In genomic region chr6:83795492-83795900, GRCm38 (mm10) we compare ENCODE assay signal across 8 mouse cellular contexts. TPM values are rescaled to one million over a fixed set of nuclear protein-coding genes. Genes with fewer than 3 reads are reported as not detected.
DNase-seq lines count a peak whose midpoint lies in the region; ATAC-seq lines count a peak whose summit lies in the region.

No protein-coding gene starts in this region.

- peaks cover 15% of the 10 kb centered on the region for H3K4me1 ChIP-seq in hindbrain, embryonic 10.5 days (replicated peaks)
- H3K4me1 ChIP-seq in megakaryocyte, embryonic 14.5 days, result peaks cover 40% of the 10 kb centered on the region
- 0 out of 2 replicates have a peak, but pooled peaks cover 4% of the 10 kb centered on the region for H3K4me1 ChIP-seq in stomach, embryonic 16.5 days (ENCODE audit: control insufficient read depth, insufficient read depth, low read length)

- H3K27me3 ChIP-seq in hindbrain, embryonic 10.5 days (ENCODE audit: insufficient read depth, poor library complexity, severe bottlenecking), result peaks cover 3% of the 10 kb centered on the region; the same call in 1 of the 2 replicates
- H3K27me3 ChIP-seq in megakaryocyte, embryonic 14.5 days (replicated peaks), result no peaks in the 10 kb centered on the region
- no peaks in the 10 kb centered on the region for H3K27me3 ChIP-seq in stomach, embryonic 16.5 days (ENCODE audit: control insufficient read depth, insufficient read depth, low read length)

- intact Hi-C loops in left cerebral cortex, postnatal 25 days (cut with DNase I), result no loop called here

- peak overlapping the region; percentile 95 for H3K27ac ChIP-seq in hindbrain, embryonic 10.5 days
- peak overlapping the region; percentile 97 for H3K27ac ChIP-seq in stomach, embryonic 16.5 days (ENCODE audit: low read length)

- WGBS in hindbrain, embryonic 10.5 days, result 19% methylated on average over 13 of the region's 13 CpGs
- WGBS in stomach, embryonic 16.5 days, result 2% methylated on average over 13 of the region's 13 CpGs

- H3K36me3 ChIP-seq in hindbrain, embryonic 10.5 days, result peaks cover 13% of the 10 kb centered on the region; the same call in 1 of the 2 replicates
- peaks cover 28% of the 10 kb centered on the region for H3K36me3 ChIP-seq in megakaryocyte, embryonic 14.5 days (replicated peaks; ENCODE audit: low read length)
- H3K36me3 ChIP-seq in stomach, embryonic 16.5 days (ENCODE audit: control insufficient read depth, insufficient read depth, low read length), result no peaks in the 10 kb centered on the region

- peak overlapping the region; percentile 88 for H3K4me2 ChIP-seq in stomach, embryonic 16.5 days (ENCODE audit: low read depth, low read length)

- peak overlapping the region; percentile 88 for H3K9ac ChIP-seq in stomach, embryonic 16.5 days (ENCODE audit: low read length)

- ATAC-seq in stomach, embryonic 16.5 days (ENCODE audit: insufficient read depth, low FRiP score), result peak; percentile 7; the same call in 1 of the 2 replicates

- peak; percentile 44 for DNase-seq in retina, postnatal 1 day
- DNase-seq in retina, embryonic 14.5 days (ENCODE audit: low spot score), result no peak
- DNase-seq in c-Kit-positive CD71-positive TER-119-positive erythroid progenitor cells, embryonic 14.5 days (ENCODE audit: low spot score), result peak; percentile 24
- DNase-seq in hindbrain, embryonic 10.5 days (ENCODE audit: low spot score), result no peak
- DNase-seq in left cerebral cortex, postnatal 25 days (ENCODE audit: low spot score in 2 of 2), result peak; percentile 54 to 56
- DNase-seq in cerebellum, adult 9-10 months, result no peak

- H3K4me3 ChIP-seq in hindbrain, embryonic 10.5 days, result peak overlapping the region; percentile 82
- H3K4me3 ChIP-seq in megakaryocyte, embryonic 14.5 days (replicated peaks), result peak overlapping the region; percentile 98
- peak overlapping the region; percentile 80 for H3K4me3 ChIP-seq in stomach, embryonic 16.5 days (replicated peaks; ENCODE audit: low read length)

- H3K9me3 ChIP-seq in hindbrain, embryonic 10.5 days, result no peaks in the 10 kb centered on the region
- peaks cover 4% of the 10 kb centered on the region for H3K9me3 ChIP-seq in megakaryocyte, embryonic 14.5 days
- H3K9me3 ChIP-seq in stomach, embryonic 16.5 days (replicated peaks; ENCODE audit: control insufficient read depth, low read length), result no peaks in the 10 kb centered on the region

RNA-seq across cellular contexts. Expression of gene Nagk, which starts 0.7 kb away (rescaled TPM):
- 27.9 and 43.4 TPM in 2 replicates for polyA plus RNA-seq in hindbrain, embryonic 10.5 days (2016; fragmentation: Nextera tagmentation; extraction: Ambion mirVana)
- 10 to 100 TPM; 47.0 to 48.3 TPM for total RNA-seq in left cerebral cortex, postnatal 25 days (2021)
- polyA plus RNA-seq in megakaryocyte, embryonic 14.5 days (2012; ENCODE audit: insufficient read depth, low replicate concordance), result 8.1 TPM in 1 of 2 replicates, not detected in the other
- polyA plus RNA-seq in stomach, embryonic 16.5 days (2015; fragmentation: Nextera tagmentation; extraction: Ambion mirVana), result 75.6 and 77.9 TPM in 2 replicates

RNA-seq across cellular contexts. Expression of gene Tex261, which starts 19.9 kb away (rescaled TPM):
- 71.1 and 85.6 TPM in 2 replicates for polyA plus RNA-seq in hindbrain, embryonic 10.5 days (2016; fragmentation: Nextera tagmentation; extraction: Ambion mirVana)
- total RNA-seq in left cerebral cortex, postnatal 25 days (2021), result 10 to 100 TPM; 46.4 to 53.6 TPM
- polyA plus RNA-seq in megakaryocyte, embryonic 14.5 days (2012; ENCODE audit: insufficient read depth, low replicate concordance), result 14.8 and 27.4 TPM in 2 replicates
- polyA plus RNA-seq in stomach, embryonic 16.5 days (2015; fragmentation: Nextera tagmentation; extraction: Ambion mirVana), result 79.5 and 82.1 TPM in 2 replicates

RNA-seq across cellular contexts. Expression of gene Ankrd53, which starts 33.1 kb away (rescaled TPM):
- 0.12 TPM in 1 of 2 replicates, not detected in the other for polyA plus RNA-seq in hindbrain, embryonic 10.5 days (2016; fragmentation: Nextera tagmentation; extraction: Ambion mirVana)
- total RNA-seq in left cerebral cortex, postnatal 25 days (2021), result not detected
- not detected in 2 replicates for polyA plus RNA-seq in megakaryocyte, embryonic 14.5 days (2012; ENCODE audit: insufficient read depth, low replicate concordance)
- polyA plus RNA-seq in stomach, embryonic 16.5 days (2015; fragmentation: Nextera tagmentation; extraction: Ambion mirVana), result not detected in 2 replicates

RNA-seq across cellular contexts. Expression of gene Paip2b, which starts 36.0 kb away (rescaled TPM):
- 13.2 and 18.0 TPM in 2 replicates for polyA plus RNA-seq in hindbrain, embryonic 10.5 days (2016; fragmentation: Nextera tagmentation; extraction: Ambion mirVana)
- total RNA-seq in left cerebral cortex, postnatal 25 days (2021), result 10 to 100 TPM; 50.2 to 54.1 TPM
- polyA plus RNA-seq in megakaryocyte, embryonic 14.5 days (2012; ENCODE audit: insufficient read depth, low replicate concordance), result 4.1 TPM in 1 of 2 replicates, not detected in the other
- polyA plus RNA-seq in stomach, embryonic 16.5 days (2015; fragmentation: Nextera tagmentation; extraction: Ambion mirVana), result 18.3 and 19.7 TPM in 2 replicates

RNA-seq across cellular contexts. Expression of gene Atp6v1b1, which starts 52.7 kb away (rescaled TPM):
- not detected in 2 replicates for polyA plus RNA-seq in hindbrain, embryonic 10.5 days (2016; fragmentation: Nextera tagmentation; extraction: Ambion mirVana)
- total RNA-seq in left cerebral cortex, postnatal 25 days (2021), result not detected
- polyA plus RNA-seq in megakaryocyte, embryonic 14.5 days (2012; ENCODE audit: insufficient read depth, low replicate concordance), result not detected in 2 replicates
- polyA plus RNA-seq in stomach, embryonic 16.5 days (2015; fragmentation: Nextera tagmentation; extraction: Ambion mirVana), result not detected in 2 replicates

Comparison
In these comparisons a context has a peak if more than half of its experiments do, and no peak if none do; other contexts are left out.
1. DNase-seq: peak in retina, postnatal 1 day (single experiment), c-Kit-positive CD71-positive TER-119-positive erythroid progenitor cells, embryonic 14.5 days (single experiment) and left cerebral cortex, postnatal 25 days (2 of 2); none in retina, embryonic 14.5 days (single experiment), hindbrain, embryonic 10.5 days (single experiment) and cerebellum, adult 9-10 months (single experiment).
2. Peak in every context shown above with its lines, with median percentiles within 50 percentile points of each other: H3K4me3 ChIP-seq.